Mouse (Mus musculus) ovary, postnatal 14 days (tissue): ENCODE results near the gene C8a.

Experiments used
- DNase-seq: peaks from one replicate; pipeline ENCODE4 v3.0.0; 2022; ENCODE audit warnings: low spot score

Gene C8a

GRCm38 (mm10) chr4:104769602-104770001, 106.6 kb downstream of the C8a start:
- DNase-seq, result no peak

GRCm38 (mm10) chr4:104768190-104768589, 108.0 kb downstream of the C8a start:
- DNase-seq, result no peak

DNA sequence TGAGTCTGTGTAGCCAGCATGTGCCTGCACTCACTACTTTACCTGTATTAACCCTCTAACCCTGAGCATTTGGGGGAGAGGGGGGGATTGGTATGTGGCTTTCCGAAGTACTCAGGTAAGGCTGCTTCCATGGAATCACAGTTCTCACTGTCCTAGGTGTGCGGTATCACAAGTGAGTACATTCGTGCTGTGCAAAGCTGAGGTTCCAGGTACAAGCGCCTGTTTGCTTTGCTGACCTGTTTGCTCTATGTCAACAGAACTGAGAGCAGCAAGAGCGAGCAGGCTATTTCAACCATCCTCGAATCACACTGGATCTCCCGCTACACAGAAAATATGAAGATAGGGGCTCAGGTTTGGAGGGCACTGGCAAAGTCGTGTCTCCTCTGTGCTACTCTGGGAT, 110.1 kb downstream of the C8a start, which contains the start of gene C8b:
Gene C8b (plus strand): TSS at position 253 of the 400 bp plus-strand sequence.
- no peak for DNase-seq
